Mouse (Mus musculus): ENCODE measurements at regions not wholly inside any gene's neighbourhood (a gene's known extent, or its start where the extent isn't known, plus 50 kb on each side); places are given as distances from the start of the nearest gene placed in this dataset.

- DNase-seq (ENCODE audit: low spot score in 2 of 2), result peak in 1 of 2 experiments; percentile 23
These were observed 159.0 kb upstream of the Dusp10 start for GRCm38 (mm10) chr1:183853956-183854613.

- no peak for DNase-seq (ENCODE audit: low spot score in 2 of 2)
These were observed 148.0 kb upstream of the Dusp10 start for GRCm38 (mm10) chr1:183865111-183865510.

- no peak for DNase-seq (ENCODE audit: low spot score in 2 of 2)
These were observed 147.5 kb upstream of the Dusp10 start for GRCm38 (mm10) chr1:183865586-183865985.

GRCm38 (mm10) chr1:183868965-183869364, 144.1 kb upstream of the Dusp10 start:
- no peak for DNase-seq (ENCODE audit: low spot score in 2 of 2)

GRCm38 (mm10) chr1:183895936-183896335, 117.2 kb upstream of the Dusp10 start:
- DNase-seq (ENCODE audit: low spot score in 2 of 2), result no peak

- no peak for DNase-seq (ENCODE audit: low spot score in 2 of 2)
These were observed 115.0 kb upstream of the Dusp10 start for GRCm38 (mm10) chr1:183898091-183898490.

- no peak for DNase-seq (ENCODE audit: low spot score in 2 of 2)
These were observed 108.5 kb upstream of the Dusp10 start for GRCm38 (mm10) chr1:183904564-183904963.

- DNase-seq (ENCODE audit: low spot score in 2 of 2), result no peak
These were observed 107.6 kb upstream of the Dusp10 start for GRCm38 (mm10) chr1:183905345-183906142.

- no peak for DNase-seq (ENCODE audit: low spot score in 2 of 2)
These were observed 95.4 kb upstream of the Dusp10 start for GRCm38 (mm10) chr1:183917656-183918055.

- no peak for DNase-seq (ENCODE audit: low spot score in 2 of 2)
These were observed 91.8 kb upstream of the Dusp10 start for GRCm38 (mm10) chr1:183921262-183921661.

GRCm38 (mm10) chr1:183928539-183928938, 84.6 kb upstream of the Dusp10 start:
- DNase-seq (ENCODE audit: low spot score in 2 of 2), result no peak

GRCm38 (mm10) chr1:183930363-183930982, 82.6 kb upstream of the Dusp10 start:
- no peak for DNase-seq (ENCODE audit: low spot score in 2 of 2)

GRCm38 (mm10) chr1:183931141-183931540, 82.0 kb upstream of the Dusp10 start:
- DNase-seq (ENCODE audit: low spot score in 2 of 2), result no peak

GRCm38 (mm10) chr1:183933845-183934244, 79.3 kb upstream of the Dusp10 start:
- no peak for DNase-seq (ENCODE audit: low spot score in 2 of 2)

GRCm38 (mm10) chr1:183937166-183937565, 75.9 kb upstream of the Dusp10 start:
- DNase-seq (ENCODE audit: low spot score in 2 of 2), result no peak

GRCm38 (mm10) chr1:183938361-183938760, 74.7 kb upstream of the Dusp10 start:
- DNase-seq (ENCODE audit: low spot score in 2 of 2), result no peak

- DNase-seq (ENCODE audit: low spot score in 2 of 2), result no peak
These were observed 72.4 kb upstream of the Dusp10 start for GRCm38 (mm10) chr1:183940706-183941105.

- DNase-seq (ENCODE audit: low spot score in 2 of 2), result no peak
These were observed 66.9 kb upstream of the Dusp10 start for GRCm38 (mm10) chr1:183946241-183946640.

GRCm38 (mm10) chr1:183947066-183947465, 66.0 kb upstream of the Dusp10 start:
- no peak for DNase-seq (ENCODE audit: low spot score in 2 of 2)

- DNase-seq (ENCODE audit: low spot score in 2 of 2), result no peak
These were observed 63.9 kb upstream of the Dusp10 start for GRCm38 (mm10) chr1:183949205-183949604.

GRCm38 (mm10) chr1:183954086-183954485, 59.0 kb upstream of the Dusp10 start:
- no peak for DNase-seq (ENCODE audit: low spot score in 2 of 2)

GRCm38 (mm10) chr1:183956391-183956790, 56.7 kb upstream of the Dusp10 start:
- DNase-seq (ENCODE audit: low spot score in 2 of 2), result no peak

GRCm38 (mm10) chr1:183961383-183961782, 51.7 kb upstream of the Dusp10 start:
- no peak for DNase-seq (ENCODE audit: low spot score in 2 of 2)

Measured in right cerebral cortex, postnatal 10 days (tissue).